Mouse (Mus musculus) stomach, embryonic 15.5 days (tissue): ENCODE measurements around the gene Dnajc11. TPM values are rescaled to one million over a fixed set of nuclear protein-coding genes. Genes with fewer than 3 reads are reported as not detected.

Experiments
- ATAC-seq: fragments of 200-750 bp; cut with Nextera tagmentation; 2 replicates; pipeline ENCODE4 v1.8.0; 2017; ENCODE audit warnings: low read depth, moderate number of reproducible peaks, moderate TSS enrichment; ENCODE audit not compliant: insufficient read depth, low FRiP score
- H3K27ac ChIP-seq: fragments of 300-500 bp; sonication (generic); 2 replicates; pipeline ENCODE4 v1.5.1; 2015; ENCODE audit warnings: mild to moderate bottlenecking, inconsistent platforms
- H3K27me3 ChIP-seq: fragments of 300-500 bp; sonication (generic); replicated peaks from 2 replicates; pipeline ENCODE4 v1.6.1; 2015; ENCODE audit warnings: inconsistent platforms
- H3K36me3 ChIP-seq: fragments of 300-500 bp; sonication (generic); 2 replicates; pipeline ENCODE4 v1.6.1; 2015; ENCODE audit warnings: inconsistent platforms
- H3K4me1 ChIP-seq: fragments of 300-500 bp; sonication (generic); 2 replicates; pipeline ENCODE4 v1.6.1; 2015; ENCODE audit warnings: inconsistent platforms
- H3K4me2 ChIP-seq: fragments of 300-500 bp; sonication (generic); 2 replicates; pipeline ENCODE4 v1.6.1; 2015; ENCODE audit warnings: mild to moderate bottlenecking, inconsistent platforms
- H3K4me3 ChIP-seq: fragments of 300-500 bp; sonication (generic); replicated peaks from 2 replicates; pipeline ENCODE4 v1.5.1; 2015; ENCODE audit warnings: inconsistent platforms
- H3K9ac ChIP-seq: fragments of 300-500 bp; sonication (generic); 2 replicates; pipeline ENCODE4 v1.6.1; 2015; ENCODE audit warnings: inconsistent platforms
- H3K9me3 ChIP-seq: fragments of 300-500 bp; sonication (generic); 2 replicates; pipeline ENCODE4 v1.6.1; 2016; ENCODE audit warnings: inconsistent platforms
- WGBS: fragments of 180-500 bp; shearing (Covaris S2); methylation state at CpG from one replicate; pipeline ENCODE4 v1.1.7; 2015; 5-methylcytosine and 5-hydroxymethylcytosine counted together
- polyA plus RNA-seq: library from polyadenylated mRNA; unstranded; fragments of >200 nt; fragmentation: Nextera tagmentation; extraction: Ambion mirVana; gene quantifications from 2 replicates; pipeline ENCODE4 v1.2.1, GENCODE M21; 2015

Gene Dnajc11
- polyA plus RNA-seq, result 55.2 and 67.3 TPM in 2 replicates

DNA sequence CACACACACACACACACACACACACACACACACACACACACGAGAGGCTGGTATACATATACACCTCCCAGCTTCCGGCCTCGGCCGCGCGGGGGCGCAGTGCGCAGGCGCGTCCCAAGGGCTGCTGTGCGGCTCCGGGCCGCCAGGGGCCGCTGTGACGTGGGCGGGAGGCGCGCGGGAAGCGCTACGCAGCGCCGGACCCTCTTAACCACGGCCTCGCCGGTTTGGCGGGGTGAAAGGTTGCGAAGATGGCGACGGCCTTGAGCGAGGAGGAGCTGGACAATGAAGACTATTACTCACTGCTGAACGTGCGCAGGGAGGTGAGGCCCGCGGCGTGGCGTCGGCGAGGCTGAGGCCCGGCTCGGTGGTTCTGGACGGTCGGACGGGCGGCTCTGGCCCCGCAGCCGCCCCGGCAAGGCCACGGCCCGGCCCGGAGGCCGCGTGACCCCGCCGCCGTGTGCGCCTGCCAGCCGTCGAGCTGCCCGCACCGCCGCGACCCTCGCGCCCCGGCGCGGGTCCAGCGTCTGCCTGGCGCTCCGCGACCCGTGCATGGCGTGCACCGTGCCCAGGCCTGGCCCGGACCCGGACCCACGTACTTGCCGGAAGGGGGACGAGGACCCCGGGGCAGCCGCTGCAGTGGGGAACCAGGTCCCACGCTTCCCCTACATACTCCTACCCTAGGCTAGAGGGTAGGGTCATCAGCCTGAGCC, at the start of gene Dnajc11:
Gene Dnajc11, plus strand, starts transcription at position 187 of the 710 bp plus-strand sequence.
- Histone ChIP-seq H3K4me3 (peak within 1 kb of the TSS; percentile 89), H3K27me3 (no peaks in the 10 kb centered on the region), H3K4me1 (peaks cover 14% of the 10 kb centered on the region; the same call in 1 of the 2 replicates), H3K9ac (peak within 1 kb of the TSS; percentile 94), H3K9me3 (no peaks in the 10 kb centered on the region), H3K36me3 (no peaks in the 10 kb centered on the region), H3K27ac (no peak within 1 kb of the TSS), H3K4me2 (peak within 1 kb of the TSS; percentile 83)
- peak; percentile 91 for ATAC-seq
- under 1% methylated on average over 83 of the region's 83 CpGs for WGBS

DNA sequence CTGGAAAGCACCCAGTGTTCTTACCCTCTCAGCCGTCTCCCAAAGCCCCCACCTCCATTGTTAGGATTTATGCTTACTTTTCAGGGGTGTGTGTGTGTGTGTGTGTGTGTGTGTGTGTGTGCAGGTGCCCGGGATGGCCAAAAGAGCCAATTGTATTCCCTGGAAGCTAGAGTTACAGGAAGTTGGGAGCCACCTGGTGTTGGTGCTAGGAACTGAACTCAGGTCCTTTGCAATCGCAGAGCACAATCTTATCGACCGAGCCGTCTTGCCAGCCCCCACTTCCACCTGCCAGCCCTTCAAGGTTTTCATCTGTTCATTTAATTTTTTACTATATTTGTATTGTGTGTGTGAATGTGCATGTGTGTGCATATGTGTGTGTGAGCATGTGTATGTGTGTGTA, 40.2 kb upstream of the Dnajc11 start:
- Histone ChIP-seq H3K9ac (no peak overlapping the region), H3K27me3 (no peaks in the 10 kb centered on the region), H3K4me3 (no peak overlapping the region), H3K4me2 (no peak overlapping the region), H3K9me3 (no peaks in the 10 kb centered on the region), H3K4me1 (no peaks in the 10 kb centered on the region), H3K36me3 (no peaks in the 10 kb centered on the region), H3K27ac (no peak overlapping the region)
- no peak for ATAC-seq
- WGBS, result 67% methylated on average over 6 of the region's 6 CpGs

DNA sequence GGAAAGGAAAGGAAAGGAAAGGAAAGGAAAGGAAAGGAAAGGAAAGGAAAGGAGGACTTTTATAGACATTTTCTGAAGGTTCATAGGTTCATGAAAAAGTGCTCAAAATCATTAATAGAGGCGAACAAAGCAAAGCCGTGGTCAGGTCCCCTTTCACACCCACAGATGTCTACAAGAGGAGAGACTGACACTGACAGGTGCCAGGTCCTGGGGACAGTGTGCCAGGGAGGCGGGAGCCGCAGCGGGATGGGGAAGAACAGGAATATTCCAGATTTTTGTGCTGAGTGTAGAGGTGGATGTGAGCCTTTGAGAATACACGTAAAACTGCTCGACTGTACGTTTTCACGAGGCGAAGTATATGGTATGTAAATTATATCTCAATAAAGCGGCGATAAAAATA, 38.6 kb upstream of the Dnajc11 start:
- no peaks in the 10 kb centered on the region for H3K36me3 ChIP-seq
- H3K4me2 ChIP-seq, result no peak overlapping the region
- no peak overlapping the region for H3K9ac ChIP-seq
- no peaks in the 10 kb centered on the region for H3K4me1 ChIP-seq
- no peak overlapping the region for H3K27ac ChIP-seq
- WGBS, result 94% methylated on average over 12 of the region's 12 CpGs
- no peaks in the 10 kb centered on the region for H3K27me3 ChIP-seq
- ATAC-seq, result no peak
- no peaks in the 10 kb centered on the region for H3K9me3 ChIP-seq
- H3K4me3 ChIP-seq, result no peak overlapping the region

DNA sequence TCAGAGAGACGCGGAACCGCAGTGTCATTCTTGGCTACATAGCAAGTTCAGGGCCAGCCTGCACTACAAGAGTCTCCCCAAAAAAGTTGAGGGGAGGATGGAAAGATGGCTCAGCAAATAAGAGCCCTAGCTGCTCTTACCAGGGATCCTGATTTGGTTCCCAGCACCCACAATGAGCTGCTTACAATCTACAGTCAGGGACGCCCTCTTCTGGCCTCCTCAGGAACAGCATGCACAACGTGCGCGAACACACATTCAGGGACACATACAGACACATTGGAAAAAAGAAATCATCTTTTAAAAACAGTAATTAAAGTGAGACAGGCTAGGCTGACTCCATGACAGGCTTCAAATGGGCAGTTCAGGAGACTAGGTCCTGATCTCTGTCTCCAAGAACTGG, 37.9 kb upstream of the Dnajc11 start:
- H3K9ac ChIP-seq, result no peak overlapping the region
- H3K27ac ChIP-seq, result no peak overlapping the region
- WGBS, result 85% methylated on average over 7 of the region's 7 CpGs
- H3K4me3 ChIP-seq, result no peak overlapping the region
- no peak overlapping the region for H3K4me2 ChIP-seq
- H3K27me3 ChIP-seq, result no peaks in the 10 kb centered on the region
- H3K4me1 ChIP-seq, result no peaks in the 10 kb centered on the region
- H3K9me3 ChIP-seq, result no peaks in the 10 kb centered on the region
- no peak for ATAC-seq
- no peaks in the 10 kb centered on the region for H3K36me3 ChIP-seq

DNA sequence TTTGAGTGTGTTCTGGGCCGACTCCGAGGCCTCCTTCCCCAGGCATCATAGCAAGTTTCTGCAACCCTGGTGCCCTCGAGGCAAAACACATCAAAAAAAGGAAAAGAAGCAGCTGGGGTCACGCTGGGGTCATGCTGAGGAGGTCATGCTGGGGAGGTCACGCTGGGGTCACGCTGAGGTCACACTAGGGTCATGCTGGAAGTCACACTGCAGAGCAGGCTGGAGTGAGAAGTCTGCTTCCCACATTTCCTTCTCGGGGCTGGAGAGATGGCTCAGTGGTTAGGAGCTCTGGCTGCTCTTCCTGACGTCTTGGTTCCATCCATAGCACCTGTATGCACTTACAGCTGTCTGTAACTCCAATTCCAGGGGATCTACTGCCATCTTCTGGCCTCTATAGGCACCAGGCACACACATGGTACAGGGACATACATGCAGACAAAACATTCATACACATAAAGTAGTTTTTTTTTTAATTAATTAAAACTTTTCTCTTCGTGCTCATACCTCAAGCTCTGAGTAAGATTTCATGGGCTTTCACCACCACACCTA, 36.3 kb upstream of the Dnajc11 start:
- Histone ChIP-seq H3K4me3 (no peak overlapping the region), H3K36me3 (no peaks in the 10 kb centered on the region), H3K27me3 (no peaks in the 10 kb centered on the region), H3K4me1 (no peaks in the 10 kb centered on the region), H3K4me2 (no peak overlapping the region), H3K9ac (no peak overlapping the region), H3K27ac (no peak overlapping the region), H3K9me3 (no peaks in the 10 kb centered on the region)
- WGBS, result 73% methylated on average over 9 of the region's 9 CpGs
- ATAC-seq, result no peak

DNA sequence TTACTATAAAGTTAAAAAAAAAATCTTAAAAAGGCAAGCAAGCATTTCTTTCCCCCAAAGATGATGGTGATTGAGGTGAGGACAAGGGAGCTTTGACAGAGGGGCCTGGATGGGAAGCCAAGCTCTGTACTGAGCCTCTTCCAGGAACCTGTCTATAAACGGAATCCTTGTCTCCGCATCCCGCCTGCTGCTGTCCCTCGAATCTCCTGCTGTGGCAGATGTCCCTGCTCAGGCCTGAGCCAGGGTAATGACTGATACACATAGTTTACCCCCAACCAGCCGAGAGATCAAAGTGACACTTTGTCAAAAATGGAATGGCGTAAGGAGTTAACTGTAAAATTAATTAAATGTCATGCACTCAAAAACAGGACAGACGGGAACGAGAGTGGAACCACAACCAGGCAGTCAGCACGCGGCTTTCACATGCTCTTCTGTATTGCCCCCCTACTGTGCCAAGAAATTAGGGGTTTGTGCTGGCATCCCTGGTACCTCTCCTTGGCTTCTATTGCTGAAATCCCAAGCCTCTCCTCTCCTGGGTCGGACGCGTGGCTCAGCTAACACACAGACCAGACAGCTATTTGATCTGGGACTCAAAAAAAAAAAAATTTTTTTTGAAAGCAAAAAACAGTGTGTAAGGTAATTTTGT, 34.8 kb upstream of the Dnajc11 start:
- no peak for ATAC-seq
- WGBS, result 57% methylated on average over 13 of the region's 13 CpGs

DNA sequence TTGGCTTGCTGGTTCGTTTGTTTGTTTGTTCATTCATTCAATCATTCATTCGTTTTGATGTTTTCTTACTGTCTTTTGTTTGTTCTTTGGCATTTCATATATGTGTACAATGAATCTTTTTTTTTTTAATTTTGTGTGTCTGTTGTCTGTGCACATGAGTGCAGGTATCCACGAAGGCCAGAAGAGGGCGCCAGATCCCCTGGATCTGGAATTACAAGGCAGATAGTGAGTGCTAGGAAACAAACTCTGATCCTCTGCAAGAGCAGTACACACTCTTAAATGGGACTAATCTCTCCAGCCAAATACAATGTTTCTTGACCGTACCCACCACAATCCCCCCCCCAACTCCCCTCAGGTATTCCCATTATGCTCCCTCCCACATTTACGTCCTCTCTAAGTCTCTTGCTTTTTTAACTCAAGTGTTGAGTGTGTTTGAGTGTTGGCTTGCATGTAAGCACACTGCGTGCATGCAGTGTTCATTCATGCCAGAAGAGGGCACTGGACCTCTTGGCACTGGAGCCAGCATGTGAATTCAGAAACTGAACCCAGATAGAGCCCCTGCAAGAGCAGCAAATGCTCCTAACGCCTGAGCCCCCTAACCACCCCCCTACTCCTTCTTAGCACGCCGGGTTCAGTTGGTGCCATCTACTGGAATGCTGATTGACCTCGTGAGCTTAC, 33.6 kb upstream of the Dnajc11 start:
- H3K4me2 ChIP-seq, result no peak overlapping the region
- H3K27ac ChIP-seq, result no peak overlapping the region
- 62% methylated on average over 11 of the region's 11 CpGs for WGBS
- H3K9ac ChIP-seq, result no peak overlapping the region
- H3K27me3 ChIP-seq, result no peaks in the 10 kb centered on the region
- H3K36me3 ChIP-seq, result no peaks in the 10 kb centered on the region
- H3K4me1 ChIP-seq, result 0 out of 2 replicates have a peak, but pooled peaks cover 4% of the 10 kb centered on the region
- ATAC-seq, result no peak
- no peak overlapping the region for H3K4me3 ChIP-seq
- no peaks in the 10 kb centered on the region for H3K9me3 ChIP-seq

More for the DNA sequence above, 34.8 kb upstream of the Dnajc11 start:
- no peaks in the 10 kb centered on the region for H3K9me3 ChIP-seq
- H3K27ac ChIP-seq, result no peak overlapping the region
- no peaks in the 10 kb centered on the region for H3K36me3 ChIP-seq
- H3K9ac ChIP-seq, result no peak overlapping the region
- H3K4me3 ChIP-seq, result no peak overlapping the region
- H3K4me2 ChIP-seq, result no peak overlapping the region
- no peaks in the 10 kb centered on the region for H3K27me3 ChIP-seq
- H3K4me1 ChIP-seq, result 0 out of 2 replicates have a peak, but pooled peaks cover 4% of the 10 kb centered on the region

DNA sequence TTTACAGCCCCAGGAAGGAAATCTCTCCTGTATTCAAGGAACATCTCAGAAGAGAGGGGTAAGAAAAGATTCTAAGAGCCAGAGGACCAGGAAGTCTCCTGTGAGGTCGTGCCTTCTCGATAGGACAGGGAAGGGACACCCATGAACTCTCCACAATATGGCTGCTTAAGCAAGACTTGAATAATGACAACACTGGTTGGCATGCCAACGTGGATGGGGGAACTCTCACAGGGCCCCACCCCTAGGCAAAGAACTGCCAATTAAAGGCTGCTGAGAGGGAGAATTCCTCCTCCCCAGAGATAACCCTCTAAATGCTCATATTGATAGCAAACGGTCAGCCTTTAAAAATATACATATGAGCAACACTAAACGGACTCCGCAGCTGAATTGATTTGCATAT, 32.8 kb upstream of the Dnajc11 start:
- H3K27ac ChIP-seq, result no peak overlapping the region
- no peak for ATAC-seq
- H3K4me2 ChIP-seq, result no peak overlapping the region
- H3K36me3 ChIP-seq, result no peaks in the 10 kb centered on the region
- 78% methylated on average over 6 of the region's 6 CpGs for WGBS
- no peaks in the 10 kb centered on the region for H3K9me3 ChIP-seq
- H3K4me1 ChIP-seq, result 0 out of 2 replicates have a peak, but pooled peaks cover 4% of the 10 kb centered on the region
- H3K4me3 ChIP-seq, result no peak overlapping the region
- no peak overlapping the region for H3K9ac ChIP-seq
- no peaks in the 10 kb centered on the region for H3K27me3 ChIP-seq

DNA sequence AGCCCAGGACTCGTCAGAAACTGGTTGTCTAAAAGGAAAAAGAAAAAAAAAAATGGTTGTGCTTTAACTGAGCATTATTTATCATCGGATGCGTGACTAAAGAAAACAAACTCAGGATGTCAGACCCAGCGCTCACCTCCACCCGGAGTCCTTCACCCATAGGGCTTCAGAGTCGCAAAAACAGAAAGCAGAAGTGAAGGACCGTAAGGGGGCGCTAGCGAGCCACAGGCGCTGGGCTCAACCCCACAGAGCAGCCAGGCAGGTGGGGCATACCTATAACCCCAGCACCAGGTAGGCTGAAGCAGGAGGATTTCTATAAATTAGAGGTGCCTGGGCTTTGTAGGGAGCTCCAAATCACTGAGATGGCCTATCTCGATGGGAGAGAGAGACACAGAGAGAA, 32.1 kb upstream of the Dnajc11 start:
- Histone ChIP-seq H3K27me3 (no peaks in the 10 kb centered on the region), H3K36me3 (no peaks in the 10 kb centered on the region), H3K4me2 (no peak overlapping the region), H3K9ac (no peak overlapping the region), H3K27ac (no peak overlapping the region), H3K9me3 (no peaks in the 10 kb centered on the region), H3K4me1 (0 out of 2 replicates have a peak, but pooled peaks cover 4% of the 10 kb centered on the region), H3K4me3 (no peak overlapping the region)
- WGBS, result 54% methylated on average over 11 of the region's 11 CpGs
- no peak for ATAC-seq

DNA sequence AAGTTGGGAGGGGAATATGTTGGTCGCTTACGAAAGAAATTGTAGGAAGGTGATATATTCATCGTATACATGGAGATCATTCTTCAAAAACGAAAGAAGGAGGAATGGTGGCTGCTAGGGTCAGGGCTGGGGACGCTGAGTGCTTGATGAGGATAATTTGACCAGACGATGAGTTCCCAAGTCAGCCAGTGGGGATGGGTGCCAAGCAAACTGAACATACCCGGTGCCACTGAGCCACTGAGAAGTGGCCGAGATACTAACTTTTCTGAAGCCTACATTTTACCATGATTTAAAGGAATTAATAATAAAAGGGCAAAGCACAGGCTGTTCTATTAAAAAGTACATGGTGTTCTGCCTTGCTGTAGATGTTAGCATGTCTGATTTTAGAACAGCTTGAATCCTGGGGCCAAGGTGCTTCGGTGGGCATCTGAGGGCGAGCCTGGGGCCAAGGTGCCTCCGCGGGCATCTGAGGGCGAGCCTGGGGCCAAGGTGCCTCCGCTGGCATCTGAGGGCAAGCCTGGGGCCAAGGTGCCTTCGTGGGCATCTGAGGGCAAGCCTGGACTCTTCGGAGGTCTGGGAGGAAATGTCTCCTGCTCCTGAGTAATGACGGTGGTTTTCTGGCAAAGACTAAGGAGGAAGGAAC, 31.3 kb upstream of the Dnajc11 start:
- no peaks in the 10 kb centered on the region for H3K36me3 ChIP-seq
- H3K9ac ChIP-seq, result no peak overlapping the region
- no peak overlapping the region for H3K4me2 ChIP-seq
- no peak overlapping the region for H3K4me3 ChIP-seq
- 0 out of 2 replicates have a peak, but pooled peaks cover 4% of the 10 kb centered on the region for H3K4me1 ChIP-seq
- H3K27me3 ChIP-seq, result 0 out of 2 replicates have a peak, but pooled peaks cover 1% of the 10 kb centered on the region
- H3K9me3 ChIP-seq, result no peaks in the 10 kb centered on the region
- no peak overlapping the region for H3K27ac ChIP-seq
- no peak for ATAC-seq
- WGBS, result 75% methylated on average over 17 of the region's 17 CpGs

DNA sequence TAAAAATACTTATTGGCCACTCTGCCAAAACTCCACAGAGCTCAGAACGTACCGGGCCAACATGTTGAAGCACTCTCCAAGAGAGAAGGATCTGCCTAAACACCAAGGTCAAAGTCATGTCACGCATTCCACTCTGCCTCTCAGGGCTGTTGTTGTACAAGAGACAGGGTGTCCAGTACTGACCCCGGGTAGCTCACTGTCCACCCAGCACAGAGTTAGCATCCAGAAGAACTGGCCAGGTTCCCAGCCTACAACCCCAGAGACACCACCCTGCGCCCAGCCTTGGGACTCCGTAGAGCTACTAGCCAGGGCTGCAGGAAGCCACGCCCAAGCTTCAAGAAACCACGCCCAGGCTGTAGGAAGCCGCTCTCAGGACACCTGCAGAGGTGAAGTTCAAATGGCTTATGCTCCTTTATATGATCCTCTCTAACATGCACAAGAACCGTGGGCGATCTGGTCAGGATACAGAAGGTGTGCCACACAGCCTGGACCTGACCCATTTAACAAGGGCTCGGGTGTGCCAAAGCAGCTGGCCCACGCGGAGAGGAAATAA, 30.7 kb upstream of the Dnajc11 start:
- no peak; the same call in 1 of the 2 replicates for ATAC-seq
- WGBS, result 45% methylated on average over 14 of the region's 14 CpGs
- Histone ChIP-seq H3K9ac (no peak overlapping the region), H3K27ac (no peak overlapping the region), H3K4me3 (no peak overlapping the region), H3K4me1 (0 out of 2 replicates have a peak, but pooled peaks cover 4% of the 10 kb centered on the region), H3K4me2 (no peak overlapping the region), H3K9me3 (no peaks in the 10 kb centered on the region), H3K36me3 (no peaks in the 10 kb centered on the region), H3K27me3 (0 out of 2 replicates have a peak, but pooled peaks cover 7% of the 10 kb centered on the region)
